ENCODE assay signal across 8 mouse cellular contexts in genomic region chr19:47536521-47537299, GRCm38 (mm10). TPM values are rescaled to one million over a fixed set of nuclear protein-coding genes. Genes with fewer than 3 reads are reported as not detected.
A peak's percentile ranks its signal among the peaks of the same experiment; 100 is the strongest.
DNase-seq lines count a peak whose midpoint lies in the region; ATAC-seq and TF ChIP-seq lines count a peak whose summit lies in the region.

No protein-coding gene starts in this region.

- H3ac ChIP-seq in myocyte (ENCODE audit: control insufficient read depth, insufficient read length): no peak overlapping the region

- peaks cover 7% of the 10 kb centered on the region for H3K36me3 ChIP-seq in heart, embryonic 11.5 days (ENCODE audit: control insufficient read depth, insufficient read depth, low read length)
- H3K36me3 ChIP-seq in kidney, embryonic 16.5 days (ENCODE audit: insufficient read depth, low read length): peaks cover 7% of the 10 kb centered on the region; the same call in 1 of the 2 replicates
- no peaks in the 10 kb centered on the region for H3K36me3 ChIP-seq in liver, adult 2 months (ENCODE audit: control insufficient read depth, insufficient read depth, low read length)
- no peaks in the 10 kb centered on the region for H3K36me3 ChIP-seq in myocyte (ENCODE audit: control insufficient read depth, insufficient read depth)
- H3K36me3 ChIP-seq in splenic B cell, adult 2 months (ENCODE audit: control insufficient read depth, insufficient read depth, low read length, poor library complexity, severe bottlenecking): peaks cover 3% of the 10 kb centered on the region; the same call in 1 of the 2 replicates

- TF ChIP-seq POLR2A in liver, adult 2 months (IDR thresholded peaks at IDR 0.05; ENCODE audit: extremely low read depth, insufficient read depth, low read length): peak; percentile 48; the same call in 1 of the 2 replicates
- peak; percentile 87 for TF ChIP-seq POLR2A in myocyte (IDR thresholded peaks at IDR 0.05; ENCODE audit: insufficient read length, low read depth)

- H3K4me2 ChIP-seq in heart, embryonic 11.5 days: peak overlapping the region; percentile 75
- H3K4me2 ChIP-seq in kidney, embryonic 16.5 days (replicated peaks; ENCODE audit: low read depth, low read length): peak overlapping the region; percentile 78
- H3K4me2 ChIP-seq in myocyte (ENCODE audit: low read depth): peak overlapping the region; percentile 99

- peaks cover 21% of the 10 kb centered on the region for H3K4me1 ChIP-seq in heart, embryonic 11.5 days (ENCODE audit: control insufficient read depth, insufficient read depth, low read length)
- peaks cover 32% of the 10 kb centered on the region for H3K4me1 ChIP-seq in kidney, embryonic 16.5 days (ENCODE audit: insufficient read depth, low read length)
- H3K4me1 ChIP-seq in liver, adult 2 months (ENCODE audit: control insufficient read depth, insufficient read depth, low read length): peaks cover 3% of the 10 kb centered on the region; the same call in 1 of the 2 replicates

- H3K79me2 ChIP-seq in liver, adult 2 months (ENCODE audit: control insufficient read depth, insufficient read depth, low read length): no peaks in the 10 kb centered on the region
- H3K79me2 ChIP-seq in myocyte (ENCODE audit: control insufficient read depth, insufficient read depth): no peaks in the 10 kb centered on the region

- no peaks in the 10 kb centered on the region for H3K27me3 ChIP-seq in heart, embryonic 11.5 days (ENCODE audit: control insufficient read depth, insufficient read depth, low read length)
- H3K27me3 ChIP-seq in kidney, embryonic 16.5 days (ENCODE audit: insufficient read depth, low read length): no peaks in the 10 kb centered on the region
- no peaks in the 10 kb centered on the region for H3K27me3 ChIP-seq in liver, adult 2 months (ENCODE audit: control insufficient read depth, insufficient read depth, low read length)
- H3K27me3 ChIP-seq in myocyte (ENCODE audit: control insufficient read depth, insufficient read depth, insufficient read length): no peaks in the 10 kb centered on the region
- H3K27me3 ChIP-seq in splenic B cell, adult 2 months (ENCODE audit: control insufficient read depth, insufficient read depth, low read length, poor library complexity, severe bottlenecking): no peaks in the 10 kb centered on the region

- no peak for TF ChIP-seq CTCF in liver, adult 2 months (IDR thresholded peaks at IDR 0.05; ENCODE audit: low read depth, low read length)

- ATAC-seq in erythroblast, adult 5-6 weeks (replicated peaks; ENCODE audit: low FRiP score, poor library complexity, severe bottlenecking): peak; percentile 98
- ATAC-seq in heart, embryonic 11.5 days (replicated peaks; ENCODE audit: insufficient number of reproducible peaks, low FRiP score, low TSS enrichment): peak; percentile 92
- peak; percentile 95 for ATAC-seq in kidney, embryonic 16.5 days (ENCODE audit: low FRiP score, low TSS enrichment)

- H3K9ac ChIP-seq in heart, embryonic 11.5 days (ENCODE audit: low read depth, low read length): peak overlapping the region; percentile 73
- H3K9ac ChIP-seq in kidney, embryonic 16.5 days (replicated peaks; ENCODE audit: low read length): peak overlapping the region; percentile 79
- H3K9ac ChIP-seq in liver, adult 2 months (ENCODE audit: low read depth, low read length): peak overlapping the region; percentile 79

- peak overlapping the region; percentile 87 for H3K27ac ChIP-seq in heart, embryonic 11.5 days (ENCODE audit: low read depth, low read length)
- peak overlapping the region; percentile 81 for H3K27ac ChIP-seq in kidney, embryonic 16.5 days (ENCODE audit: low read length)
- peak overlapping the region; percentile 76 for H3K27ac ChIP-seq in liver, adult 2 months (replicated peaks; ENCODE audit: insufficient read depth, low read depth, low read length)

- whole genome bisulfite sequencing in heart, embryonic 11.5 days (ENCODE audit: insufficient replicate concordance): 3% methylated on average over 39 of the region's 39 CpGs
- 3% methylated on average over 39 of the region's 39 CpGs for WGBS in kidney, embryonic 16.5 days
- 4% methylated on average over 39 of the region's 39 CpGs for WGBS in liver, adult 2 months

- H3K4me3 ChIP-seq in heart, embryonic 11.5 days (ENCODE audit: low read depth, low read length): peak overlapping the region; percentile 51
- H3K4me3 ChIP-seq in kidney, embryonic 16.5 days (ENCODE audit: low read length): peak overlapping the region; percentile 59
- H3K4me3 ChIP-seq in liver, adult 2 months (ENCODE audit: insufficient read depth, low read depth, low read length): peak overlapping the region; percentile 63
- H3K4me3 ChIP-seq in myocyte: peak overlapping the region; percentile 58

- peak; percentile 93 to 94 for DNase-seq in B cell, adult 2 months
- peak; percentile 99 for DNase-seq in brain, adult 2 months (ENCODE audit: low read depth, low spot score)
- peak; percentile 84 for DNase-seq in liver, adult 2 months (ENCODE audit: extremely low read depth, low read depth, low spot score)
- DNase-seq in splenic B cell, adult 2 months (ENCODE audit: low read depth, low spot score): peak; percentile 96

- H3K9me3 ChIP-seq in heart, embryonic 11.5 days (replicated peaks; ENCODE audit: control insufficient read depth, low read length): 0 out of 2 replicates have a peak, but pooled peaks cover 2% of the 10 kb centered on the region
- no peaks in the 10 kb centered on the region for H3K9me3 ChIP-seq in kidney, embryonic 16.5 days (ENCODE audit: low read length)

TF ChIP-seq in myocyte, 11 proteins besides CTCF, POLR2A, EP300 and RAD21:
- peak; percentile 89 for TF ChIP-seq POLR2AphosphoS2 (IDR thresholded peaks at IDR 0.05; ENCODE audit: insufficient read length, low read depth)
- peak; percentile 59 for TF ChIP-seq E2F4 (IDR thresholded peaks at IDR 0.05; ENCODE audit: insufficient read depth)
- TF ChIP-seq MYOG (IDR thresholded peaks at IDR 0.05; ENCODE audit: control insufficient read depth in 1 of 3, insufficient read depth in 1 of 3, insufficient read length in 2 of 3, low read depth in 2 of 3): peak in 1 of 3 experiments; percentile 15
- TF ChIP-seq CEBPB (IDR thresholded peaks at IDR 0.05; ENCODE audit: insufficient read depth, poor library complexity, severe bottlenecking): no peak
TF ChIP-seq in myocyte: peak in this region for 3.

RNA-seq across cellular contexts. Expression of gene Stn1, which starts 0.6 kb away (rescaled TPM):
- 3.8 TPM in 2 replicates for total RNA-seq in erythroblast, adult 5-6 weeks (2015; ENCODE audit: low replicate concordance)
- 7.1 and 8.2 TPM in 2 replicates for total RNA-seq in erythroblast, adult 5-6 weeks (2017; ENCODE audit: low replicate concordance)
- polyA plus RNA-seq in heart, embryonic 11.5 days (2014; fragmentation: Nextera tagmentation; extraction: Ambion mirVana): 40.0 and 41.6 TPM in 2 replicates
- 54.8 and 58.9 TPM in 2 replicates for polyA plus RNA-seq in kidney, embryonic 16.5 days (2015; fragmentation: Nextera tagmentation; extraction: Ambion mirVana)
- 3.7 and 5.0 TPM in 2 replicates for total RNA-seq in liver, adult 2 months (2014; rRNA removed)
- 3.7 and 4.7 TPM in 2 replicates for polyA plus RNA-seq in liver, adult 2 months (2012; rRNA removed)
- polyA plus RNA-seq in myocyte (2012; fragmentation: generic; extraction: Trizol): 43.9 TPM

RNA-seq across cellular contexts. Expression of gene Slk, which starts 42.8 kb away (rescaled TPM):
- total RNA-seq in erythroblast, adult 5-6 weeks (2015; ENCODE audit: low replicate concordance): 74.0 and 81.3 TPM in 2 replicates
- total RNA-seq in erythroblast, adult 5-6 weeks (2017; ENCODE audit: low replicate concordance): 96.8 and 148 TPM in 2 replicates
- polyA plus RNA-seq in heart, embryonic 11.5 days (2014; fragmentation: Nextera tagmentation; extraction: Ambion mirVana): 11.3 and 14.1 TPM in 2 replicates
- 11.1 and 11.4 TPM in 2 replicates for polyA plus RNA-seq in kidney, embryonic 16.5 days (2015; fragmentation: Nextera tagmentation; extraction: Ambion mirVana)
- total RNA-seq in liver, adult 2 months (2014; rRNA removed): 21.7 and 27.3 TPM in 2 replicates
- 3.7 and 5.3 TPM in 2 replicates for polyA plus RNA-seq in liver, adult 2 months (2012; rRNA removed)
- polyA plus RNA-seq in myocyte (2012; fragmentation: generic; extraction: Trizol): 12.1 TPM

Comparison
In these comparisons a context has a peak if more than half of its experiments do, and no peak if none do; other contexts are left out.
1. Peak in every context shown above with its lines: DNase-seq, ATAC-seq, H3K4me3 ChIP-seq and H3K27ac ChIP-seq.